Mouse (Mus musculus): ENCODE data around the gene Atrnl1.

Atrnl1 gene

DNA sequence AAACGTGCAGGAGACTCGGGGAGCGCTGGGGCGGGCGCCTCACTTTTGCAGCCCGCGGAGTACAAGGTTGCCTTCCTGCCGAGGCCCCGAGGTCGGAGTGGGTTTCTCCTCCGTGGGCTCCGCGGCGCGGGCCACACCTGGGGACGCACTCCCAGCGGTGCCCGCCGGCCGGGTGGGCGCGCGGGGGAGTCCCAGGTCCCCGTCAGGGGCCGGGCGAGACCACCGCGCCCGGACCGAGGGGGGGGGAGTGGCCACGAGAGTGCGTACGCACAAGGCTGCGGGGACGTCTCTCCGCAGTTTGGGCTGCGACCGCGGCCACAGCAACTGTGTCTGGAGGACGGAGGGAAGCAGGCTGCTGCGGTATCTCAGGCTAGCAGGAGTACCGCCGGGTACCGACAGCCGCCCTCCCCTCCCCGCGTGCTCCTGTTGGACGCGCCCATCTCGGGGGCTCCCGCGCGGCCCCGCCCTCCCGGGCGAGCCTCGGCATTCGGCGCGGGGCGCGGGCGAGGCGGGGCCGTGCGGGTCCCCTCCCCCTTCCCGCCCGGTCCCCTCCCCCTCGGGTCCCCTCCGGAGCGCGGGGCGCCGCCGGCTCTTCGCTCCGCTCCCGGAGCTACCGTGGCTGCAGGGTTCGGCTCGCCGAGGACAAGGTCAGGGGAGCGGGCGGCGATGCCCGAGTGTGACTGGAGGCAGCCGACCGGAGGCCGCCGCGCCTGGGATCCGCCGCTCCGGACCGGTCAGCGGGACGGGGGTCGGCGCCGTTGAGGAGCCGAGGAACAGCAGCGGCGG is at the start of gene Atrnl1:
Atrnl1 (plus strand) TSS at position 559 of the 786 bp plus-strand sequence.
- peak; percentile 86 for DNase-seq (ENCODE audit: low read depth, low spot score)
- no peaks in the 10 kb centered on the region for H3K27me3 ChIP-seq (ENCODE audit: control insufficient read depth, insufficient read depth, low read length, poor library complexity, severe bottlenecking)
- no peaks in the 10 kb centered on the region for H3K36me3 ChIP-seq (ENCODE audit: control insufficient read depth, insufficient read depth, low read length, poor library complexity, severe bottlenecking)

DNA sequence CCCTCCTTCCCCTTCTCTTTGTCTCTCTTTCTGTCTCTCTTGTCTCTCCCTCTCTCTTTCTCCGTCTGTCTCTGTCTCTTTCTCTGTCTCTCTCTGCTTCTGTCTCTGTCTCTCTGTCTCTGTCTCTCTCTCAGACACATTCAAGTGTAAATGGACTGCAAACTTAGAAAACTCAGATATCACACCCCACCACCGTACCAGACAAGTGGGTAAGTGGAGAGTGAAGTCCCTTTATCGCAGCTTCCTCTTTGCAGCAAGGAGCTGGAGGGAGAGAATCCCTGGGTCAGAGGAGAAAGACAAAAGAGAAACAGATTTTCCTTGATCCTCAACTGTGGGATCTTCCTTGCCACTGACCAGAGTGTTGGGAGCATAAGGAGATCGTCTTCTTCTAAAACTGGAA is 49.3 kb upstream of the Atrnl1 start:
- no peak for DNase-seq (ENCODE audit: low read depth, low spot score)
- Histone ChIP-seq H3K36me3 (ENCODE audit: control insufficient read depth, insufficient read depth, low read length, poor library complexity, severe bottlenecking) (no peaks in the 10 kb centered on the region), H3K27me3 (ENCODE audit: control insufficient read depth, insufficient read depth, low read length, poor library complexity, severe bottlenecking) (no peaks in the 10 kb centered on the region)

DNA sequence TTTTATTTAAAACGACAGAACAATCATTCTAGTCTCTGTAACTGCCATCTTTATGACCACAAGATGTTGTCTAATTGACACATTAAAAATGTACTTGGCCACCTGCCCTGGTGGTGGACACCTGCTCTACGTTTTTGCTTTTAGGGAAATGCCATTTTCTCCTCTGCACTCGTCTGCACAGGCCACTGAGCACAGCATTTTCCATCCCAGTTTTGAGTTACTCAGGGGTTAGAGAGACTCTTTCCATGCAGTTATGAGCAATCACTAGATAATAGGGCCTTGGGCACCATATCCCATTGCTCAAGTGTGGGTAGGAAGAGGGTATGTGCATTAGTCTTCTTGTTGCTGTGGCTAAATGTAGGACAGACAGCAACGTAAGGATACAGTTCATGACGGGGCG is 41.8 kb upstream of the Atrnl1 start:
- Histone ChIP-seq H3K27me3 (ENCODE audit: control insufficient read depth, insufficient read depth, low read length, poor library complexity, severe bottlenecking) (no peaks in the 10 kb centered on the region), H3K36me3 (ENCODE audit: control insufficient read depth, insufficient read depth, low read length, poor library complexity, severe bottlenecking) (no peaks in the 10 kb centered on the region)
- DNase-seq (ENCODE audit: low read depth, low spot score) = no peak

DNA sequence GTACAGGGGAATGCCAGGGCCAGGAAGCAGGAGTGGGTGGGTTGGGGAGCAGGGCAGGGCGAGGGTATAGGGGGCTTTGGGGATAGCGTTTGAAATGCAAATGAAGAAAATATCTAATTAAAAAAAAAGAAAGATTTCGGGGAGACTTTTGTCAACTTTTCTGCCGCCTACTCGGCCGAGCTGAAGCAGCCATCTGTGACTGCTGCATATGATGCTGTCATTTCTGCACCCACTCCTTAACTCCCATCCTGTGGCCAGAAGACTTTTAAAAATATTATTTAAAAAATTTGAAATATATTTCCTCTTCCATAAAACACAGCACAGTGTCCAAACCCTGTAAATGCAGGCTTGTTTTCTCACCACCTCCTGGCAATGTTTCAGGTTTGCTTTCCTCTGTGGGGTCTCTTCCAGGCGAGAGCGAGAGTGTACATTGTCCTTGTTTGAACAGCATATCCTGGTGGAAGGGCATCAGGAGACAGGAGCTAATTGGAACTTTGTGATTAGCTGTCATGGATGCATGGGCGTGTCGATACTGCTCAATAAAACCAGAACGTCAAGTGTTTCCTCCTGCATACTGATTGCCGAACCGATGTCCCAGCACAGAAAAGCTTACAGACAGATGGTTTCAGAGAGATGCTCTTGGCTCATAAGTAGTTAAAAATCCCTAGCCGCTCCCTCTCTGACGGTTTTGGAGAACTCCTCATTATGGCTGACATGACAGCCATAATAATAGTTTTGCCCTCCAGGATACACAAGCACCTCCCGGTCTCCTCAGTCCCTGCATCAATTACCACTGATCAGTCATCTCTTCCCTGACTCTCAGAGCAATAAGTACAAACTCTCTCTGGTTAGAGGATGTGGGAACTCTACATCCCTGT is 38.2 kb upstream of the Atrnl1 start:
- no peak for DNase-seq (ENCODE audit: low read depth, low spot score)
- Histone ChIP-seq H3K36me3 (ENCODE audit: control insufficient read depth, insufficient read depth, low read length, poor library complexity, severe bottlenecking) (no peaks in the 10 kb centered on the region), H3K27me3 (ENCODE audit: control insufficient read depth, insufficient read depth, low read length, poor library complexity, severe bottlenecking) (no peaks in the 10 kb centered on the region)

DNA sequence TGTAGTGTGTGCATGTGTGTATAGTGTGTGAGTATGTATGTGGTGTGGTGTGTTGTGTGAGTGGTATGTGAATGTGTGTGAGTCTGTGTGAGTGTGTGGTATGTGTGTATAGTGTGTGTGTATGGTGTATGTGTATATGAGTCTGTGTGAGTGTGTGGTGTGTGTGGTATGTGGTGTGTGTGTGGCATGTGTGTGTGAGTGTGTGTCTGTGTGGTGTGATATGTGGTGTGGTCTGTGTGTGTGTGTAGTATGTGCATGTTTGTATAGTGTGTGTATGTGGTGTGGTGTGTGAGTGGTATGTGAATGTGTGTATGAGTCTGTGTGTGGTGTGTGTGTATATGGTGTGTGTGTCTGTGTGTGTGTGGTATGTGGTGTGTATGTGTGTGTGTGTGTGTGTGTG is 37.4 kb upstream of the Atrnl1 start:
- Histone ChIP-seq H3K27me3 (ENCODE audit: control insufficient read depth, insufficient read depth, low read length, poor library complexity, severe bottlenecking) (no peaks in the 10 kb centered on the region), H3K36me3 (ENCODE audit: control insufficient read depth, insufficient read depth, low read length, poor library complexity, severe bottlenecking) (no peaks in the 10 kb centered on the region)
- DNase-seq (ENCODE audit: low read depth, low spot score) = no peak

DNA sequence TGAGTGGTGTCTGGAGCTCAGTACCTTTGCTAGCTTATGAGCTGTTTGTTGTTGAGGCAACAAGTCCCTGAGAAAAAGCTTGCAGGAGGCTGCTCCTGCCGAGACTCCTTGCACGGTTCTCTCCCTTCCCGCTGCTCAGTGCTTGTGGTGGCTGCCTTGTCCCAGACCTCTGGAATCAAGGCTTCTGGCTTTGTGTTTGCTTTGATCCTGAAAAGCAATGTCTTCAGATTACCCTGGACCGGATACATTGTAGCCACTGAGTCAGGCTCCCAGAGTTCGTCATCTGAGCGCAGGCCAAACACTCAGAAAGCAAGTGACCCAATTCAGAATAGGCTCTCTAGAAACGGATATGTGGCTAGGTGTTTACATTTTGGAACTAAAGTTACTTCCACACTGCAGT is 35.8 kb upstream of the Atrnl1 start:
- H3K36me3 ChIP-seq (ENCODE audit: control insufficient read depth, insufficient read depth, low read length, poor library complexity, severe bottlenecking) = no peaks in the 10 kb centered on the region
- no peaks in the 10 kb centered on the region for H3K27me3 ChIP-seq (ENCODE audit: control insufficient read depth, insufficient read depth, low read length, poor library complexity, severe bottlenecking)
- no peak for DNase-seq (ENCODE audit: low read depth, low spot score)

DNA sequence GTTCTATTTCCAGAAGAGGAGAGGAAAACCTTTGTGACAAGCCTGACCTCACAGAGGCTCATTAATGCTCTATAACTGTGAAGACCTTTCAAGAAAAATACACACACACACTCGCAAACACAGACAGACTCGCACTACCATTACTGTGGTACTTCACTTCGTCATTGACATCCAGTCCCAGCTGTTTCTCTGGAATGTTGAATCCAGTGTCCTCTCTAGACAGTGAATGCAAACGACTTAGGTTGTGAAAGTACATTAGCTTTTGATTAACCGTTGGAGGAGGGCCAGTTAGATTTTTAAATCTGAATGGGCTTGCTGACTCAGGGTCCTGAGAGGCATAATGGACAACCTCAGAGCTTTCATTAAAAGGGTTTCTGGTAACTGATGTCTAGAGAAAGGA is 34.0 kb upstream of the Atrnl1 start:
- no peaks in the 10 kb centered on the region for H3K36me3 ChIP-seq (ENCODE audit: control insufficient read depth, insufficient read depth, low read length, poor library complexity, severe bottlenecking)

DNA sequence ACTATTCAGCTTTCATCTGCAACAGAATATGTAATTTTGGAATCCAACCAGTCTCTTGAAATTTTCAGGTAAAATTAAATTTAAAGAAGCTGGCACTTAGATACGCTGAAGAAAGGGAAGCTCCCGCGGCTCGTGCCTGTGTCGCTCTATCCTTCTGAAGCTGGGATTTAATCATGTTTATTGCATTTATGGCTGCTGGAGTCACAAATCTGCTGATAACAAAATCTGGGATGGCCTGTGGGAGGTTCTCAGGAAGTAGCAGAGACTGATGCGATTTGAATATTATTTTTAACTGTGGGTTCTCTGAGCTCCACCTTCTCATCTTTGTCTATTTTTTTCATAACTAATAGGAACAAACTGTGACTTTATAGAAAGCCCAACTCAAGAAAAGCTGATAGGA is 33.6 kb upstream of the Atrnl1 start:
- no peaks in the 10 kb centered on the region for H3K36me3 ChIP-seq (ENCODE audit: control insufficient read depth, insufficient read depth, low read length, poor library complexity, severe bottlenecking)
- no peak for DNase-seq (ENCODE audit: low read depth, low spot score)
- H3K27me3 ChIP-seq (ENCODE audit: control insufficient read depth, insufficient read depth, low read length, poor library complexity, severe bottlenecking) = no peaks in the 10 kb centered on the region

More for the DNA sequence above, 34.0 kb upstream of the Atrnl1 start:
- H3K27me3 ChIP-seq (ENCODE audit: control insufficient read depth, insufficient read depth, low read length, poor library complexity, severe bottlenecking) = no peaks in the 10 kb centered on the region
- no peak for DNase-seq (ENCODE audit: low read depth, low spot score)

DNA sequence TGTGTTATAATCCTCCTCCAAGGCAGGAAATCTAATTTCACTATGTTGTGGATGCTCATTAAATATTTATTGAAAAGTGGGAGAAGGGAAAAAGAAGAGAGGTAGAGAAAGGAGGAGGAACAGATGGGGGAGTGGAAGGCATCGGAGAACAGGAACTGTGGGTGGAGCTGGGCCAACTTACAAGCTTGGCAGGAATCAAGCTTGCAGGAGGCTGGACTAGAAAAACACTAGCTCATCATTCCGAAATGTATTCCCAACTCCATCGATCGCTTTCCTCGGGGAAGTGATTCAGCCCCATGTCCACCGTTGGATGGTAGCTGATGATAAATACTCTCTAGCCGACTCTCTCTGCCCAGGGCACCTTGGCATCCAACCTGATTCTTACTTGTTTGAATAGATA is 29.9 kb upstream of the Atrnl1 start:
- no peak for DNase-seq (ENCODE audit: low read depth, low spot score)
- no peaks in the 10 kb centered on the region for H3K36me3 ChIP-seq (ENCODE audit: control insufficient read depth, insufficient read depth, low read length, poor library complexity, severe bottlenecking)
- H3K27me3 ChIP-seq (ENCODE audit: control insufficient read depth, insufficient read depth, low read length, poor library complexity, severe bottlenecking) = no peaks in the 10 kb centered on the region

DNA sequence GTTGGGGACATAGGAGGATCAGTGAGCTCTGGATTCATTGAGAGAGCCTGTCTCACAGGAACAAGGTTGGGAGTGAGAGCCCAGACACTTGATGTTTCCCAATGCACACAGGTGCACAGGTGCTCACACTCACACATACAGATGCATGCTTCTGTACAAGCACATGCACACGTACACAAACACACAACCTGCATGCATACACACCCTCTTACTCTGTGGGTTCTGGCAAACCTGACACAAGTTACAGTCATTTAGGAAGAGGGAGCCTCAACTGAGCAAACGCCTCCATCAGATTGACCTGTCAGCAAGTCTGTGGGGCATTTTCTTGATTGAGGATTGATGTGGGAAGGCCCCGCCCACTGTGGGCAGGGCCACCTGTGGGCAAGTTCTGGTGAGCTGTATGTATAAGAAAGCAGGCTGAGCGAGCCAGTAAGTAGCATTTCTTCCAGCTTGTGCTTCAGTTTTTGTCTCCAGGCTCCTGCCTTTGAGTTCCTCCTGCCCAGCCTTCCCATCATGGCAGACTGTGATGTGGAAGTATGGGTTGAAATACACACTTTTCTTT is 25.5 kb upstream of the Atrnl1 start:
- DNase-seq (ENCODE audit: low read depth, low spot score) = no peak
- H3K27me3 ChIP-seq (ENCODE audit: control insufficient read depth, insufficient read depth, low read length, poor library complexity, severe bottlenecking) = no peaks in the 10 kb centered on the region
- no peaks in the 10 kb centered on the region for H3K36me3 ChIP-seq (ENCODE audit: control insufficient read depth, insufficient read depth, low read length, poor library complexity, severe bottlenecking)

DNA sequence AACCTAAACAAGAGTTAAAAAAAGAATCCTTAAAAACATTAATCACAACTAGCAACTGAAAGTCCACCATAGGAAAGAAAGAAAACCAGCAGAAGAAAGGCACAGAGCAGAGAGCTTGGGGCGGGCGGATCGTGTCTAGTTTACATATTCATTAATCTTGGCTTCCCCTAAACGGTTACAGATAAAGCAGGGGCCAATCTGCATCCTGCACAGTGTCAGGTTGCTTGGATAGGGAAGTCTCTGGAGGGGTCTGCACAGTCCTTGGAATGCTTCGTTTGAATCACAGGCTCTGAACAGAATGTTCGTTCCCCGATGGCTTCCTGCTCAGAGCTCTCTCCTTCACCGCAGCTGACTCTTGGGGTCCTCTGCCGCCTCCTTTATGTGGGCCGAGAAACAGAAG is 24.7 kb upstream of the Atrnl1 start:
- no peaks in the 10 kb centered on the region for H3K36me3 ChIP-seq (ENCODE audit: control insufficient read depth, insufficient read depth, low read length, poor library complexity, severe bottlenecking)
- no peak for DNase-seq (ENCODE audit: low read depth, low spot score)
- H3K27me3 ChIP-seq (ENCODE audit: control insufficient read depth, insufficient read depth, low read length, poor library complexity, severe bottlenecking) = no peaks in the 10 kb centered on the region

DNA sequence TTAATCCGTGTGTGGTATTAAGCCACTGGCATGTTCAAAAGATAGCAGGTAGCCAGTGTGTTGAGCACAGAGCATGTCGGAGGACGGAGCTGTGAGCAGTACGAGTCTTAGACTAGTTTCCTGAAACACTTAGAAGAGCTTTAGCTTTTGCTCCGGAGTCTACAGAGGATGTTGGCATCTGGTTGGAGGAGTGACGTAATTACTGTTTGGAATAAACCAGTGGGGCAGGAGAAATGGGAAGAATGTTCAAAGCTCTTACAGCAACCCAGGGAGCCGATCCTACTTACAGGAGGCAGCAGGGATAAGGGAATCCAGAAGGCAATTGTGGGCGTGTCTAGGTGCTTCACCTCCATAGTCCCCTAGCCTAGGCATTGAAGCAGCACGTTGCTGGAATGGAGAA is 21.3 kb upstream of the Atrnl1 start:
- DNase-seq (ENCODE audit: low read depth, low spot score) = no peak
- H3K36me3 ChIP-seq (ENCODE audit: control insufficient read depth, insufficient read depth, low read length, poor library complexity, severe bottlenecking) = no peaks in the 10 kb centered on the region
- H3K27me3 ChIP-seq (ENCODE audit: control insufficient read depth, insufficient read depth, low read length, poor library complexity, severe bottlenecking) = no peaks in the 10 kb centered on the region

DNA sequence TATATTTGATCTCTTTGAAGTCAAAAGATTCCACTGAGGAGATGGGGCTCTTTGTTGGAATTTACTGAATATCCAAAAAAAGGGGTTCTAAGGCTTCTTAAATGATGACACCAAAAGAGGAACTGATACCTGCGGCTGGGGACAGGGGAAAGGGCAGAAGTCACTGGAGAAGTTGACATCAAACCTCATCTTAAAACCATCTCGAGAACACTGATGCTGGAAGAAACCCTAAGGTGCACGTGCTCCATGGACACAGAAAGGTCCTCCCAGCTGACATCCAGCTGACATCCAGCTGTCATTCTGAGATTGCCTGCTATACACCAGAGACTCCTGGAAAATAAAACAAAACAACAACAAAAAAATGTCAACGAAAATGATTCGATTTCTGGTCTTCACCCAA is 19.9 kb upstream of the Atrnl1 start:
- H3K36me3 ChIP-seq (ENCODE audit: control insufficient read depth, insufficient read depth, low read length, poor library complexity, severe bottlenecking) = no peaks in the 10 kb centered on the region
- peak; percentile 72 for DNase-seq (ENCODE audit: low read depth, low spot score)
- no peaks in the 10 kb centered on the region for H3K27me3 ChIP-seq (ENCODE audit: control insufficient read depth, insufficient read depth, low read length, poor library complexity, severe bottlenecking)

DNA sequence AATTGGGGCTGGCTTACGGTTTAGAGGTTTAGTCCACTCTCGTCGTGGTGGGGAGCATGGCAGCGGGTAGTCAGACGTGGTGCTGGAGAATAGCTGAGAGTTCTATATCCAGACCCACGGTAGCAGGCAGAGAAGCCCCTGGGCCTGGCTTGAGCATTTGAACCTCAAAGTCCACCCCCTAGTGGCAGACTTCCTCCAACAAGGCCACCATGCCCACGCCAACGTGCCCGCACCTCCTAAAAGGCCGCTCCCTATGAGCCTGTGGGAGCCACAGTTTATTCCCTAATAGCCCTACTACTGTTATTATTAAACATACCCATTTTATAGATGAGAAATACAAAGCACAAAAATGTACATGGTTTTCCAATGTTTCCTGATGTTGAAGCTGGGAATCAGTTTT is 19.2 kb upstream of the Atrnl1 start:
- Histone ChIP-seq H3K27me3 (ENCODE audit: control insufficient read depth, insufficient read depth, low read length, poor library complexity, severe bottlenecking) (no peaks in the 10 kb centered on the region), H3K36me3 (ENCODE audit: control insufficient read depth, insufficient read depth, low read length, poor library complexity, severe bottlenecking) (no peaks in the 10 kb centered on the region)
- DNase-seq (ENCODE audit: low read depth, low spot score) = peak; percentile 39

DNA sequence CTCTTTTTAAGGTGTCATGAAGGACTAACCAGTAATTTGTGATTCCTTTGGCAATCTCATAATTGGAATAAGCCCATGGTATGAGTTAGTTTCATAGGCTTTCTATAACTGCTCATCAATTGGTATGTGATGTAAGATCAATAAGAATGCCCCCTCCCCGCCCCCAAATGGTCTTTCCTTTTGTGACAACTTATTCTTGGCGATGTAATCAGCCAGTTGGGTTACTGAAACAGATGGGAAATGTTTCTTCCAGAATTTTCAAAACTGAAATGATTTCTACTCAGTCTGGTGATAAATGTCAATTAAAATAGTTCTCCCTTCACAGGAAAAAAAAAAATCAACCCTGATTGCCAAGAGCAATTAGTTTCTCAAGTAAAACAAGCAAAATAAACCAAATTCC is 18.5 kb upstream of the Atrnl1 start:
- Histone ChIP-seq H3K27me3 (ENCODE audit: control insufficient read depth, insufficient read depth, low read length, poor library complexity, severe bottlenecking) (no peaks in the 10 kb centered on the region), H3K36me3 (ENCODE audit: control insufficient read depth, insufficient read depth, low read length, poor library complexity, severe bottlenecking) (no peaks in the 10 kb centered on the region)
- DNase-seq (ENCODE audit: low read depth, low spot score) = no peak
